Mouse (Mus musculus) liver, adult 2 months (tissue): ENCODE results near the gene Rpl19.

Experiments used
- CTCF ChIP-seq: fragments of 200-500 bp; IDR thresholded peaks from 2 replicates; pipeline ENCODE4 v1.5.1; 2011; ENCODE audit warnings: low read depth, low read length, control low read depth
- POLR2A ChIP-seq: fragments of 200-500 bp; IDR thresholded peaks from 2 replicates; pipeline ENCODE4 v1.6.1; 2011; ENCODE audit warnings: low read length, control low read depth; ENCODE audit not compliant: insufficient read depth; ENCODE audit errors: extremely low read depth

GRCm38 (mm10) chr11:98075195-98075808 is 48.8 kb downstream of the Rpl19 start:
- TF ChIP-seq CTCF (peak; percentile 73), POLR2A (no peak)
